Mouse (Mus musculus) heart, postnatal 10 days (tissue): ENCODE data around the gene Pex26. TPM values are rescaled to one million over a fixed set of nuclear protein-coding genes. Genes with fewer than 3 reads are reported as not detected.
A peak's percentile ranks its signal among the peaks of the same experiment; 100 is the strongest.

ENCODE experiments used
- DNase-seq, 2 experiments: peaks; one replicate each; pipeline ENCODE4 v3.0.0; 2021
- intact Hi-C: fragments of 180-260 bp; cut with DNase I; formaldehyde crosslinking; loops from one replicate; pipeline ENCODE4 v1.15.1; 2025
- total RNA-seq, 2 experiments: library from RNA; stranded (reverse); gene quantifications; 2 replicates each; pipeline ENCODE4 v1.2.3; 2021

Gene Pex26
- total RNA-seq, 2 experiments from 2014 or later, result 7.3 to 11.2 TPM

- peak in 1 of 2 experiments; percentile 35 for DNase-seq
- intact Hi-C loops, result no loop called here
Observed at GRCm38 (mm10) chr6:121160126-121160525, 23.3 kb upstream of the Pex26 start.

GRCm38 (mm10) chr6:121162616-121163015 lies 20.9 kb upstream of the Pex26 start:
- DNase-seq, result no peak
- intact Hi-C loops, result no loop called here

GRCm38 (mm10) chr6:121166098-121166552 lies 17.3 kb upstream of the Pex26 start:
- intact Hi-C loops, result no loop called here

GRCm38 (mm10) chr6:121167381-121167975 lies 16.0 kb upstream of the Pex26 start:
- intact Hi-C loops, result no loop called here
- DNase-seq, result no peak

More at GRCm38 (mm10) chr6:121166098-121166552, 17.3 kb upstream of the Pex26 start:
- no peak for DNase-seq

- peak; percentile 88 to 92 for DNase-seq
- intact Hi-C loops, result loop anchor here (5.0 kb wide), 1 partner anchor 59 kb away; no protein-coding TSS in a partner anchor
Observed at GRCm38 (mm10) chr6:121171102-121171501, 12.4 kb upstream of the Pex26 start.

- intact Hi-C loops, result loop anchor here (5.0 kb wide), 1 partner anchor 61 kb away; no protein-coding TSS in a partner anchor
Observed at GRCm38 (mm10) chr6:121173471-121173870, 10.0 kb upstream of the Pex26 start.

GRCm38 (mm10) chr6:121174761-121175160 lies 8.7 kb upstream of the Pex26 start:
- intact Hi-C loops, result loop anchor here (5.0 kb wide), 1 partner anchor 62 kb away; no protein-coding TSS in a partner anchor
- DNase-seq, result no peak

More at GRCm38 (mm10) chr6:121173471-121173870, 10.0 kb upstream of the Pex26 start:
- peak; percentile 57 to 66 for DNase-seq

GRCm38 (mm10) chr6:121176011-121176730 lies 7.3 kb upstream of the Pex26 start:
- intact Hi-C loops, result no loop called here
- no peak for DNase-seq

- DNase-seq, result no peak
- intact Hi-C loops, result no loop called here
Observed at GRCm38 (mm10) chr6:121176731-121177098, 6.8 kb upstream of the Pex26 start.

GRCm38 (mm10) chr6:121177118-121177708 lies 6.3 kb upstream of the Pex26 start:
- no peak for DNase-seq
- intact Hi-C loops, result no loop called here

GRCm38 (mm10) chr6:121178700-121179358 lies 4.6 kb upstream of the Pex26 start:
- peak; percentile 82 to 87 for DNase-seq
- intact Hi-C loops, result loop anchor here (1.0 to 2.0 kb wide), 4 partner anchors 48 to 280 kb away; partner anchors contain the start of gene Mical3

GRCm38 (mm10) chr6:121179846-121180245 lies 3.6 kb upstream of the Pex26 start:
- no peak for DNase-seq
- intact Hi-C loops, result loop anchor here (1.0 to 2.0 kb wide), 4 partner anchors 49 to 281 kb away; partner anchors contain the start of gene Mical3

- peak; percentile 72 to 78 for DNase-seq
- intact Hi-C loops, result loop anchor here (2.0 to 5.0 kb wide), 3 partner anchors 58 to 348 kb away; no protein-coding TSS in a partner anchor
Observed at GRCm38 (mm10) chr6:121184198-121185140, 1.0 kb downstream of the Pex26 start.

GRCm38 (mm10) chr6:121185232-121185631 lies 1.8 kb downstream of the Pex26 start:
- no peak for DNase-seq
- intact Hi-C loops, result loop anchor here (2.0 to 5.0 kb wide), 3 partner anchors 57 to 348 kb away; no protein-coding TSS in a partner anchor

GRCm38 (mm10) chr6:121191261-121192009 lies 8.0 kb downstream of the Pex26 start:
- intact Hi-C loops, result no loop called here
- DNase-seq, result no peak

GRCm38 (mm10) chr6:121194061-121194955 lies 10.8 kb downstream of the Pex26 start:
- intact Hi-C loops, result no loop called here
- no peak for DNase-seq

GRCm38 (mm10) chr6:121194956-121195731 lies 11.7 kb downstream of the Pex26 start:
- DNase-seq, result no peak
- intact Hi-C loops, result no loop called here
